Mouse (Mus musculus) urinary bladder, postnatal 36 days (tissue): ENCODE data around the gene Tnnt2.

ENCODE experiments used
- DNase-seq, 2 experiments: peaks; one replicate each; pipeline ENCODE4 v3.0.0; 2022; ENCODE audit warnings: low spot score in 2 of 2, mixed read lengths in 1 of 2

The Tnnt2 gene

GRCm38 (mm10) chr1:135835716-135836483, at the start of gene Tnnt2:
Tnnt2 (plus strand) TSS chr1:135836354.
- DNase-seq = no peak

DNA sequence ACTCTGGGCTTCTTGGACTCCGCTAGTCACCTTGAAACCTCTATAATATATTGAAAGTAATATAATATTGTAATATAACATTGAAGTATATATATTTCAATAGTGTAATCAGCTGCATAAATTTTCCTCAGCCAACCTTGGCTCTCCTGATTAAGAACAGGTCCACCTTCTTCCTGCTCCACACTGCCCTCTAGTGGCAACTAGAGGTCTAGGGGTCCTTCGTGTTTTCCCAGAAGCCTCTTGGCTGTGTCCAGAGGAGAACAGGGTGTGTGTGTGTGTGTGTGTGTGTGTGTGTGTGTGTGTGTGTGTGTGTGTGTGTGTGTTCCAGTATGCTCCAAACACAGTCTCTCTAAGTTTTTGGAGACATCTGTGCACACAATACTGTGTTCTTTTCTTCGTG, 48.4 kb upstream of the Tnnt2 start:
- DNase-seq = peak; percentile 67 to 79

GRCm38 (mm10) chr1:135788708-135789107, 47.4 kb upstream of the Tnnt2 start:
- DNase-seq = peak; percentile 56 to 64

GRCm38 (mm10) chr1:135789815-135790214, 46.3 kb upstream of the Tnnt2 start:
- DNase-seq = peak; percentile 70 to 72

DNA sequence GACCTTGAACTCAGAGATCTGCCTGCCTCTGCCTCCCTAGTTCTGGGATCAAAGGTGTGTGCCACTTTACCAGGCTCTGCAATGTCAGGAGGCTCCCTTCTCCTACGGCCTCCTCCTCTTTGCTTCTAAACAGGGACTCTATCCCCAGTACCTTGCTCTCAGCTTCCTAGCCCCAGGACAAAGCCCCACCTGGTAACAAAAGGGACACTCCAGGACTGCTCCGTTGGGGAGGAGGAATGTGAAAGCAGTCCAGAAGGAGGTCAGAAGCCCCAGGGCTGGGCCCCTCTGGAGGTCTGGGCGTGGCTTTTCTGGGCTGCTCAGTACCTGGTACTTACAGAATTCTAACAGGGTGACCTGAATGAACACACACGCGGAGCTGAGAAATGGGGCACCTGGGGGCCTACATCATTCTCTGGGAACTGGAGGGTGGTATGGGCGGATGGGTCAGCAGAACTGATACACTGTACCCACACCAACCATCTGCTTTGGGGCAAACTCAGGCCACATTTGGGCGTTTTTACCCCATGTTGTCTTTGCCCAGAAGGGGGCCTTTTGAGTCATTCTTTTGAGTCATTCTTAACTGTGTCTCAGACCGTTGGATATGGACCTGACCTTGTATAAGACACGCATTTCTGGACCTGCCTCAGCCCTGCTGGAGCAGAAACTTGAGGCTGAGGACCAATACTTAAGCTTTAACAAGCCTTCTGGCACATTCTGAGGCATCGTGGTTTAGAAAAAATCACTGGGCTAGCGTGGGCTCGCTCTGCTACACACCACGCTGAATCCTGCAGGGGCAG, 43.8 kb upstream of the Tnnt2 start:
- DNase-seq = no peak

- peak; percentile 66 to 79 for DNase-seq
Measured at GRCm38 (mm10) chr1:135793370-135794215, 42.6 kb upstream of the Tnnt2 start.

- DNase-seq = peak; percentile 25 to 43
Measured at GRCm38 (mm10) chr1:135794216-135795134, 41.7 kb upstream of the Tnnt2 start.

- no peak for DNase-seq
Measured at GRCm38 (mm10) chr1:135798492-135798891, 37.7 kb upstream of the Tnnt2 start.

DNA sequence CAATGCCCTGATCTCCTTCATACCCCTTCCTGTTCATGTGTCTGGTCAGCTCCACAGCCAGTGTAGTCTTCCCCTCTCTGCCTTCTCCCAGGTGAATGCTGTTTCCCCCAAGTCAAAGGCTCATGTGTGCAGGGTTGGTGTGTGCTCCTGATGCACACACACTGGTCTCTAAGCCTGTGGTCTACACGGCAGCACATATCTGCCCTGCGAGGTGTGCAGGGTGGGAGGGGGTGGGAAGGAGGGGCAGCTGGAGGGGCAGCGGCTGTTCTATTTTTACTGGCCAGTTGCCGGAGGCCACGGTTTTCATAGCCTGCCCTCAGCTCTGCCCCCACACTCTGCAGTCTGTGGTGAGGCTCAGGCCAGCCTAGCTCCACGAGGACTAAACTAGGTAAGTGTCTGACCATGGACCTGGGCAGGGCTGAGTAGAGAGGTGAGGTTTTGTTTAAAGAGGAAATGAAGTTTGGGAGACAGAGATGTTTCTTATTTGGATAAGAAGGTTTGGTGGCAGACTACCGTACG, 37.0 kb upstream of the Tnnt2 start:
- DNase-seq = no peak

GRCm38 (mm10) chr1:135800192-135800950, 35.8 kb upstream of the Tnnt2 start:
- no peak for DNase-seq

DNA sequence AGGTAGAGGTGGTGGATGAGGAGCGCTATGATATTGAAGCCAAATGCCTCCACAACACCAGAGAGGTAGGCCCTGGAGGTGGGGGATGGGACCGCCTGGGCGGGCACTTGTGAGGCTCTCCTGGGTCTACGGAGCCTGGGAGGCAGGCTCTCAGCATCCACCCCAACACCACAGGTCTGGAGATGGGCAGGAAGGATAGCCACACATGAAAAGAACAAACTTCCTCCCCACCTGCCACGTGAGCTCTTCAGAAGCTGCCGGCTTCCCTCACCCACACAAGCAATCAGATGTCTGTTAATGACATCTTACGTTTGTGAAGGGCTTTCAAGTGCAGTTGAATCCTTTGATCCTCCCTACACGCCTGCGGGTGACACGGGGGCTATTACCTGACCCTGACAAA, 28.6 kb upstream of the Tnnt2 start:
- DNase-seq = no peak

DNA sequence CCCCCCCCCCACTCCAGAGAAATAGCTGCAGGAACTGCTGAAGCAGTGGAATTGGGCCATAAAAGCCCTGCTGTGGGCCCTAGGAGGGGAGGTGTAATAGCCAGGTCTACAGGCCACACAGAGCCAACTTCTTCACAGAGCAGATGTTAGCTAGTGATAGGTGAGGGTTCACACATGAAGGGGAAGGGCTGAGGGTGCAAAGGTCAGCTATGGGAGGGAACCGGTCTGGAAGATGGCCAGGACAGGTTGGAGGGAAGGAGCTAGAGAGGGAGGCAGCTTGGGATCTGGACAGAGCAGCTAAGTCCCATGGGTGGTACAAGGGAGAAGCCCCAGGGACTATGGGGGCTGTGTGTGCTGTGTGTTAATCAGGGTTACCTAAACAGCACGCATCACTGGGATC, 26.0 kb upstream of the Tnnt2 start:
- no peak for DNase-seq

GRCm38 (mm10) chr1:135811016-135811646, 25.0 kb upstream of the Tnnt2 start:
- DNase-seq = peak; percentile 78 to 83

- no peak for DNase-seq
Measured at GRCm38 (mm10) chr1:135812205-135812604, 23.9 kb upstream of the Tnnt2 start.

GRCm38 (mm10) chr1:135812618-135813017, 23.5 kb upstream of the Tnnt2 start:
- DNase-seq = no peak

DNA sequence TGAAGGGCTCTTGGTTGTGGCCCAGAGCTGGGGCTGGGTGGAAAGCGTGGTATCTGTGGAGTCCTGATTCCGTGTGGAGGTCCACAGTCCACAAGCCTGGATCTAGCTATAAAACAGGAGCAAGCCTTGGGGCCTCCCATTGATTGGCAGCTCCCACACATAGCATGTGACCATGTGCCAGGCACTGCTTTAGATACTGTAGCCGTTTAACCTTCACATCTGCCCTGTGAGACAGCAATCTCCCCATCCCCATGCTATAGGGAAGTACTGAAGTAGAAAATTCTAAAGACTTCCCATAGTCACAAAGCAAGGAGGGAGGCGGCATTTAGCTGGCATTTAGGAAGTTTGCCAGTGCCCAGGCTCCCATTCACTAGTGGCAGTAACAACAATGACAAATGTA, 23.1 kb upstream of the Tnnt2 start:
- no peak for DNase-seq

GRCm38 (mm10) chr1:135813687-135814395, 22.3 kb upstream of the Tnnt2 start:
- DNase-seq = no peak

DNA sequence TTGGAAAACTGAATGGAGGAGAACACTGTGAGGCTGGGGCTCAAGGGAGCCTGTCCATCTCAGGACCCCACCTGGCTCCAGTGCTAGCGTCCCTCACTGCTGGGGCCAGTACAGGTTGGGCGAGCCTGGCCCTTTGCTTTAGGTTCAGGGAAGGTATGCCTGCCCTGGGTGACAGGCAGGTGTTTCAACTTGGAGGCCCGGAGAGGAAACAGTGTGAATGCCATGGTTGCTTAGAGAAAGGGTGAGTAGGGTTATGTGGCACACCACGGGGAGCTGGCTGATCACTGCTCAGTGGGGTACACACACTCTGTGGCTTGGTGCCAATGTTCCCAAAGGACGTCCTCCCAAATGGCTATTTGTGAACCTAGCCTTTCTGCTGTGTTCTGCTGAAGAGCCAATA, 21.6 kb upstream of the Tnnt2 start:
- DNase-seq = no peak

- no peak for DNase-seq
Measured at GRCm38 (mm10) chr1:135817595-135817994, 18.6 kb upstream of the Tnnt2 start.
